Mouse (Mus musculus) kidney, postnatal 10 days (tissue): ENCODE measurements around the gene Bid.
"Not testable (repeated sequence)": the region's sequence is repeated elsewhere in the genome, so short reads cannot be mapped to it uniquely, and the experiment has no call there.

Experiments used
- DNase-seq: peaks from one replicate; pipeline ENCODE4 v3.0.0; 2021; ENCODE audit warnings: mixed read lengths

Bid gene

DNA sequence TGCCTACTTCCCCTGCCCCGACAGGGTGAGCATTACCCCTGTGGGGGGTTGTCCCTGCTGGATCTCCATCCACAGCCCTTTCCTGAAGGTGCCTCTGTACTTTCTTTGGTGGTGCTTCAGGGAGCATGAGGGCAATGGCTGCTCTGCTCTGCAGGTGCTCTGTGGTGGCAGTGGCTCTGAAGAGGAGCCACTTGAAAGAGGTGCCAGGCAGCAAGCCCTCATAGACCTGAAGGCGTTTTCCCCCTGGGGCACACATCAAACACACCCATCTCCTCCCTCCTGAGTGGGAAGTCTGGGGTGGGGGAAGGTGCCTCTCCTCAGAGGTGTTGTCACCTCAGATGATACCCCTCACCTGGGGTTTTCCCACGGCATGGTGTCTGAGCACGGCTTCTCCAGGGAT lies 17.5 kb upstream of the Bid start:
- no peak for DNase-seq

DNA sequence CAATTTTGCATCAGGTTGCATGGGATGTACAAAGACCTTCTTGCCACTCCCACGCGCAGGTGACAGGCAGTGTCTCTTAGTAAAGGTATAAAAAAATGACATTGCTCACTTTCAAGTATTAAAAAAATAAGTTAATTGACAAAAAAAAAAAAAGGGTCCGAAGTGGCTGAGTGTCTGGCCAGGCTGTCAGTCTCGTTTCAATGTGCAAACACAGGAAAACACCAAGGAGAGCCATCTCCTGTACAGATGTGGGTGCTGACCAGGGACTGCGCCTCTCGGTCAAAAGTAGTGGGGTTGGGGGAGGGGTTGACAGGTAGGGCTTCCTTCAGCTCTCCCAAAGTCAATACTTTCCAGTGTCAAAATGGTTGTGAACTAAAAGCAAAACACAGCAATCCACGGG lies 17.0 kb upstream of the Bid start:
- DNase-seq: no peak

DNA sequence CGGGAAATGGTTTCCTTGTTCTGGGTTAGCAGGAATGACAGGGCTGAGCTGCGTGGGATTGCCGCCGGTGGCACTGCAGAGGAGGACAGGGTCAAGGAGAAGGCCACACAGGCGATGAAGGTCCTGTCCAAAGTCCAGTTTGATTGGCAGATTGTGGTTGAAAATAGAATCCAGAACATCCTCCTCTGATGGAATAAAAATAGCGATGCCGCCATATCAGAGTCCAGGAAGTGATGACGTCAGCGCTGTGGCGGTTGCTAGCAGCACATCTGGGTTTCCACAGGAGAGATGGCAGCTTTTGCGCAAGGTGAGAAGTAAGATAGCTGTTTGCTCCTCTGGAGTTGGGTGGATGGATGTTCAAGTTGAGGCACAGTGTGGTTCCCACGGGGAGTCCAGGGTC lies 15.9 kb upstream of the Bid start:
- no peak for DNase-seq

DNA sequence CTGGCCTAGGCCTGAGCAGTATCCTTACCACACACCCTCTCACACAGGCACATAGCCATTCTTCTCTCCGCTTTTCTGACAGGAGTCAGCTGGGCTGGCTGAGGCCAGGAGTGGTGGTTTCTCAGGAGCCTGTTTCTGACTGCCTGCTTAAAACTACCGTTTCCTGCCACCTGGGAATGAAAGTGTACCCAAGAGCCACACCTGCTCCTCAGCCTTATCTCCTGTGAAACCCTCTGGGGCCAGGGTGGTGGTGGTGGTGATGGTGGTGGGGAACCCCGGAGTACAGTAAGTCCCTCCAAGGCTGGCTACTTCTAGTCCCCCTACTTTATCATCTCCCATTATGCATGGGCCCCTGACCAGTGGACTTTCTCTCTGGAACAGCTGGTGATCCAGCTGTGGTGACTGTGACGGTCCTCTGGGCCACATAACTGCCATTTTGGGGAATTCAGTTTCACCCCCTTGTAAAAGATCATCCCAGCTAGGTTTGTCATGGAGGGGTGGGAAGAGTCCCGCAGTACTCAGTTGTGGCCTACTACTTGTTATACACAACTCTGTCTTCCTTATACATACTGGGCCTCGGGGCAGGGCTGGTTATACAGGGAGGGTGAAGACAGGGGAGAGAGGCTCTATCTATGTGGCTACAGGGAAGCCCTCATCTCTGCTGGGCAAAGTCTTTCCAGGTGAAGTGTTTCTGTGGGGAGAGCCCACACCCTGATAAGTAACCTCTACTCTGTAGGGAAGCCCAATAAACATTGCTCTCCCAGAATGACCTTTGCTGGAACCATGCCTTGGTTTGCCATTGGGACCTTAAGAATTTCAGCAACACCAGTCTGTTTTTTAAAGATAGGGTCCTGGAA lies 14.0 kb upstream of the Bid start:
- no peak for DNase-seq

DNA sequence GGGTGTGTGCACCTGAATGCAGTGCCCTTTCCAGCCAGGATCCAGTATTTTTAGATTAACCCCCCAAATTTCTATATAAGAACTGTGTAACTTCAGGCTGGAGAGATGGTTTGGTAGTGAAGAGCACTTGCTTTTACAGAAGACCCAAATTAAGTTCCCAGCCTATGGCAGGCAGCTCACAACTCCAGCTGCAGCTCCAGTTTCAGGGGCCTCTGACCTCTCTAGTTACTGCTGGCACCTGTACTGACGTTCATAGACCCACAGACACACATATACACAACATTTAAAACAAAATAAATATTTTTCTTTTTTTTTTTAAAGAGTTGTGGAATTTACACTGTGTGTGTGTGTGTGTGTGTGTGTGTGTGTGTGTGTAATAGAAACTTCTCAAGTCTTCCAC lies 12.8 kb upstream of the Bid start:
- no peak for DNase-seq

DNA sequence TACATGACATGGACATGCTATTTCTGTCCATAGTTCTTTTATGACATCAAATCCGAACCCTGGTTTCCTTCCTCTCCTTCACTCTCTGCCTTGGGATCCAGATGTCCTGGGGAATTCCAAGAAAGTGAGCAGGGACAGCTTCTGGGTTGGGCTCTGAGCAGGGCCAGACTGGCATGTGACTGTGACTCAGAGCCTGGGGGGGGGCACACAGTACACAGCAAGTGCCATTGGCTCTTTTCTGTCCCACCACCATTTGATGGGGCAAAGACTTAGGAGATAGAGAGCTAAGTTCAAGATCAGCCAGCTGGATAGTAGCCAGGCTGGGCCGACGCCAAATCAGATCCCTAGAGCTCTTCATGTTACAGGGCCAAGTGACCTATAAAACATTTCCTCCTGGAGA lies 11.1 kb upstream of the Bid start:
- peak; percentile 78 for DNase-seq

DNA sequence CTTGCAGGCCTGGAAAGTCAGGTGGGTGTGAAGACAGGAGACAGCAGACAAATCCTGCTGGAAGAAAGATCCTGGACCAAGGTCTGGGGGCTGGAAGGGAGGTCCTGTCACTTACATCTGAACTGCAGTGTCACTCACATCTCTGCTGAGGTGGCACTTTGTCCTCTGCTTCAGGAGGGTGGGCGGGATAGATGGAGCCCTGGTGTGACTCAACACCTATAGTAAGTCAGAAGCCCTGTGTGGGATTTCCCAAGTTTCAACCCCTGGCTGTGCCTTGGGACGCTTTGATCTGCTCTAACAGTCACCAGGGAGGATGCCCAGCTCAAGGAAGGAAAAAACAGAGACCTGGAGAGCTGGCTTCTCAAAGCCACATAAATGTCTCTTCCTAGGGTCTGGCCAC lies 10.2 kb upstream of the Bid start:
- DNase-seq: no peak

DNA sequence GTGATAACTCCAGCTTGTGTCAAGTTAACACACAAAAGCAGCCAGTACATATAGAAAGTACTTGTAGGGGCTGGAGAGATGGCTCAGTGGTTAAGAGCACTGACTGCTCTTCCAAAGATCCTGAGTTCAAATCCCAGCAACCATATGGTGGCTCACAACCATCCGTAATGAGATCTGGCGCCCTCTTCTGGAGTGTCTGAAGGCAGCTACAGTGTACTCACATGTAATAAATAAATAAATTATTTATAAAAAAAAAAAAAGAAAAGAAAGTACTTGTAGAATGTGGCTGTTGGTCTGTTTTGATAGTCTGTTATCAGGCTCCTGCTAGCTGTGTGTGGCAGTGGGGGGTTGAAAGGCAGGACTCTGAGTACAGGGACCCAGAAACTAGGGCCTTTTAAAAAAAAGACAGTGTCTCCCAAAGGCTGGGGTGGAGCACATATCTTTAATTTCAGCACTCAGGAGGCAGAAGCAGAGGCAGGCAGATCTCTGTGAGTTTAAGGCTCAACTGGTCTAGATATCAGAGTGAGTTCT lies 8.2 kb upstream of the Bid start:
- not testable (repeated sequence) for DNase-seq

DNA sequence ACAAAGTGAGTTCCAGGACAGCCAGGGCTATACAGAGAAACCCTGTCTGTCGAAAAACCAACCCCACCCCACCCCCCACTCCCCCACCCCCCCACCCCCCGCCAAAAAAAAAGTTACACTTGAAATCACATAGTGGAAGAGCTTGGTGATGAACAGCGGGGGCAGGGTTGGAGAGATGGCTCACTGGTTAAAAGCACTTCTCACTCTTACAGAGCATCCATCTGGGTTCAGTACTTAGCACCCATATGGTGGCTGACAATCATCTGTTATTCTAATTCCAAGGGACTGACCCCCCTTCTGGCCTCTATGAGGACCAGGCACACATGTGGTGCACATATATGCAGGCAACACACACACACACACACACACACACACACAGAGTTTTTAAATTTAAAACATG lies 1.3 kb upstream of the Bid start:
- DNase-seq: no peak

DNA sequence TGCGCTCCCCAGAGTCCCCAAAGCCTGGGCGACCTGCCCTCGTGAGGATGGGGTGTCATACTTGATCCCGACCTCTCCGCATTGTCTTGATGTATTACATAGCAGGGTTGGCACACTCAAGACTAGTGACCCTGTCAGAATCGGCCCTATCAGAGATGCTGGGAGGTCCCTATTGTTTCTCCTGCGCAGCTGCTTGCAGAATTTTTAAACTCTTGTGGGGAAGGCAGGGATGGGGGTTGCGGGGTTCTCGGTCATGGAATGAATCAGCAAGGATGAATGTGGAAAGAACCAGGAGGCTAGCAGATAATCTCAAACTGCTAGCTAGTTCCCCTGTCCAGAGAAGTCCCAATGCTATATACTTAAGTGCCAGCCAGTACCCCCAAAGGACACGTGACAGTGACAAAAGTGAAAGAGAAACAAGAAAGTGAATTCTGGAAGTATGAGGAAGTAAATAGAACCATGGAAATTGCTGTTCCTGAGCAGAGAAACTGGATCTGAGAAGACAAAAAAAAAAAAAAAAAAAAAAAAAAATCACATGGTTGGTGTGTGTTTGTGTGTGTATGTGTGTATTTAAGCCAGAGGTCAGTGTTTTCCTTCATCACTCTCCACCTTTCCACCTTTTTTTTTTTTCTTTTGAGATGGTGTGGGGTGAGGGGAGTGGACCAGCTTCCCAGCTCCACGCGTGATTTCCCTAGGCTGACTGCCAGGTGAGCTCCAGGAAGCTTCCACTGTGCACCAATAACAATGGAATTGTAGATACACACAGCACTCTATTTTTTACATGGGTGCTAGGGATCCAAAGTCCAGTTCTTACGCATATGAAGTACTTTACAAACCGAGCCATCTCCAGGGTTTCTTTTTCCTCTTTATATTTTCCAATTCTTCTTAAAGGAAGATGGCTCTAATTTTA lies 574 bp upstream of the Bid start:
- DNase-seq: not testable (repeated sequence)

DNA sequence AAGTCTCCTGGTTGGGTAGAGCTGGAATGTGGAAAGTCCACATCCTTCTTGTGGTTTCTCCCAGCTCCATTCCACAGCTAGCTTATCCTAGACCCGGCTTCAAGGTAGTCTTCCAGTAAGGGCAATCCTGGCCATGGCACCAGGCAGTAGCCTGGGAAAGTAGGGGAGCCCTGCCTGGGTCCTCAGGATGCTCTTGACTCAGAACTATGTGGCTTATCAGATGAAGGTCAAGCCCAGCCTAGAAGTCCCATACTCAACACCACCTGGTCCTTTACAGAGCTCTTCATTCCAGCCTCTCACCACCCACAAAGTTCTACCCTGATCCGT lies 1.0 kb downstream of the Bid start:
- no peak for DNase-seq

DNA sequence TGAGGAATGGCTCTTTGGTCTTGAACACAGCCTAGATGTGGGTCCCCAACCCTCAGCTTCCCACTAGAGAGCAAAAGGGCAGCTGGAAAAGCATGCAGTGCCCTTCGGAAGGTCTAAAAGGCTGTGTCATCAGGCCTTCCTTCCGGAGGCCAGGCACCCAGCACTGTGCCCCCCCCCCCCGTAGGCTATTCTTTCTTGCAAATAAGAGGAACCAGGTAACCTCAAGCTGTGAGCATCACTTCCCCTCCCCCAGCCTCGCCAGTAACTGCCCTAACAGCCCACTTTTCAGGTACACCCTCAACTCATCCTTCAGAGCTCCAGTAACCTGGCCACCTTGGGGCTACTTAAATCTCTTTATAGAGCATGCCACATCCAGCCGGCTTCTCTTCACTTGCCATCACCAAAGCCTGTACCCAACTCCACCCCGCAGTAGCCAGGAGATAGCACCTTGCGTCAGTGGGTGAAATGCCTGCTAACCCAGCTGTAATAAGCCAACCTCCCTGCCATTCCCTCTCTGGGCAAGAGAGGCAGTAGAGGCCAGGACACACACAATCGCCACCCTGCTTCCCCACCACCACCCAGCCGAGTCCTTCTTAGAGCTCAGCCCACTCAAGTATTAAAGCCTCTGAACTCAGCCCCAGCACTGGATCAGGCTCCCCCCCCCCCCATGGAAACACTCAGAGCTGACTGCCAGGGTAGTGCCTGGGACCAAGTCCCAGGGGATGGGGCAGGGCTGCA lies 1.6 kb downstream of the Bid start:
- DNase-seq: peak; percentile 61

DNA sequence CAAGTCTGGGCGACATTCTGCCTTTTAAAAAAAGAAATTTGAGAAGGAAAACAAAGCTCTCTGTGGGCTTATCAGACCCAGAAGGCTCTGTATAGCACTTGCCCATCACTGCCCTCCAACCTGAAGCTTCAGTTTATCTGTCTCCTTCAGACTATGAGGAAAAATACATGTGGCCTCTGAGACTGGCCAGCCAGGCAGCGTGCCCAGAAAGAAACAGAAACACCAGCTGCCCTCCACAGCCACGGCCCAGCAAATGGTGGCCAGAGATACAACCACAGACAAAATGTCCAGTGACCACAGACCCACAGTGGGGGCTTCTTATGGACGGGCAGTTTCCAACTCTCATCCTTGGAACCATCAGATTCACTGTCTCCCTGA lies 2.1 kb downstream of the Bid start:
- no peak for DNase-seq

DNA sequence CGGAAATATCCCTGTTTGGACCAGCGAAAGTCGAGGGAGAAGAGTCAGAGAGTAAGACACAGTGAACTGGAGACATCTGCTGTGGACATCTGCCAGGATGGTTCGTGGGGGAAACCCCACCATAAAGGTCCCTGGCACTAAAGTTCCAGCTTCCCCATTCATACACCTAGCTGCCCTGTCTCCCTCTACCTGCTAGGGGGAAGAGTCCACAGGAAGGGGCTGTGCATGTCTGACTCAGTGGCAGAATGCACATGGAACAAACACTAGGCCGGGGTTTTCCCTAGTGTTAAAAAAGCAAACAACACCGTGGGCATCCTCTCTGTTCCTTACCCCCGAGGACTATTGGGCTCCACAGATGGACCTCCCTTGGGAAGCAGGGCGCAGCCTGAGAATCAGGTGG lies 2.9 kb downstream of the Bid start:
- no peak for DNase-seq

DNA sequence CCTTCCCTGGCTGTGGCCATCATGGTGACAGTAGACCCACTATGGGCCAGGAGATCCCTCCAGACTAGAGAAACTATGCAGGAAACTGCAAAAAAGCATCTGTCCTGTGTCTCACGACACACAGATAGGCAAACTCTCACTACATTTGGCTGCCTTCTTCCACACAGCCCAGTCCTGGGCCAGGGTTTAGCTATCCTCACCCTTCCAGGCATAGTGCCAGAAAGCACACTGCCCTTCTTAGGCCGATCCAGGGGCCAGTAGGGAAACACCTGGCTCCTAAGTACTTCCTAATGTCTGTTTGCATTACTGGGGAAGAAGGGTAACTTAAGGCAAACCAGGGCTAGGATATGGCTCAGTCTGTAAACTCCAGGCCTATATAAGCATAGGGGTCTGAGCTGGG lies 3.7 kb downstream of the Bid start:
- DNase-seq: peak; percentile 77

DNA sequence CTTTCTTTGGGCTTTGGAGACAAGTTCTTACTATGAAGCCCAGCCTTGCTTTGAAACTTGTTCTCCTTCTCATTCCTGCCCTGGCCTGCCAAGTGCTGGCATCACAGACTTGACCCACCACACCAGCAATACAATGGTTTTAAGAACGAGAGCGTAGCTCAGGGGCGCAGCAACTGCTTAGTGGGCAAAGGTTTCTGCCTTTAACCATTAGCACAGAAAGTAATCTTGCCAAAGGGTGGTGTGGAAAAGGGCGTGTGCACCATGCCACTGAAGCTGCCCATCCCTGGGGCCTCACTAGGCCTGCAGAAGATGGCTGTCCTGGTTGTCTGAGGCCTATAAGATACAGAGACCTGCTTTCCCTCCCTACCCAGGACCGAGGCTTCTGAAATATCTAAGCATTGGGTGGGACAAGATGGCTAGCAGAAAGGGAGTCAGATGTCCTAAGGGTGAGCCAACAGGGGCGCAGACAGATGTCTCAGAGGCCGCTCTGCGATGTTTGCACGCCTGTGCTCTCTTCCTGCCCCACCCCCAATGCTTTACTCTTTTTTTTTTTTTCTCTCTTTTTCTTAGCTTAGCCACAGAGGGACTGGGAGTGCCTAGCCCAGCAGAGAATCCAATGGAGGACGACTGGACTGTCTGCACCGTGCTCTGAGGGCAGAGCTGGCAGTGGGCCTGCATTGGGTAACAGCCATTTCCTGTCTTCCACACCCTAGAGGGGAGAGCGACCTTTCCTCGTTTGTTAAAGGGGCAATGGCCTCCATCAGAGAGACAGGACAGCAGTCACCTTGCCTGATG lies 5.2 kb downstream of the Bid start:
- peak; percentile 47 for DNase-seq

DNA sequence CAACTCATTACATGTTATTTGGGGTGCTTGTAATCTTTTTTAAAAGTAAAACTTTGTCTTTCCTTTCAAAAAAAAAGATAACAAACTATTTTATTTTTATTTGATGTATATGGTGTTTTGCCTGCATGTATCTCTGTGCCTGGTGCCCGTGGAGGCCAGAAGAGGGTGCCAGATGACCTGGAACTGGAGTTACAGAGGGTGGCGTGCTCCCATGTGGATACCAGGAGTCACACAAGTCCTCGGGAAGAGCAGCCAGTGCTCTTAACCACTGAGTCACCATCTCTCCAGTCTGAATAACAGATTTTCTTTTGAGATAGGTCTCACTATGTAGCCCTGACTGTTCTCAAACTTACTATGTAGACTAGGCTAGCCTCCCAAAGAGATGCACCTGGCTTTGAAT lies 7.2 kb downstream of the Bid start:
- no peak for DNase-seq

DNA sequence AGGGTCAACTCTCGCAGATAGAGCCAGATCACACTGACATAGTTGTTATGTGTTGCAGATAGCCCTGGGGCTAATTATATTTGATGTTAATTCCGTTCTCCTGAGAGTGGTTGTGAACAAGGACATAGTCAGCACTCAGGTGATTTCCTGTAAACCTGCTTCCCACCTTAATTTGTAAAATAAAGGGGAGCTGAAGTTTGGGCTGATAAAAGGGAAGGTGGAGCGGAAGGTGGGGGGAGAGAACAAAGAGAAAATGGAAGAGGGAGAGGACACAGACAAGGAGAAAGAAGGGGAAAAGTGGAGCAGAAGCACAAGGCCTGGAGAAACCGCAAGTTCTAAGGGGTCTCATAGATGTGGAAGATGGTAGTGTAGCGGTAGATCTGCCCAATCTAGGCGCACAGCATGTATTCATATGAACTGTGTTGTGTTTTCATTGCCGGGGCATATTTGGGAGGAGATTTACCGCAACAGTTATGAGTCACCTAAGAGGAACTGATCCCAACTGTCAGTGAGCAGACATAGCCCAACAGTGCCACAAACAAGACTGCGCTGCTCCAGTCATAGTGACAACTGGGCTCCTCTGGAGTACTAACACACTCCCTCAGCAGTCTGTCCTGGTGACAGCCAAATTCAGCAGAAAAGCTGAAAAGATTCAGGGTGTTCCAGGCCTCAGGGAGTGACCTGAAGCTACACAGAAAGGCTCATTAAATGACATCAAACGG lies 8.6 kb downstream of the Bid start:
- not testable (repeated sequence) for DNase-seq

DNA sequence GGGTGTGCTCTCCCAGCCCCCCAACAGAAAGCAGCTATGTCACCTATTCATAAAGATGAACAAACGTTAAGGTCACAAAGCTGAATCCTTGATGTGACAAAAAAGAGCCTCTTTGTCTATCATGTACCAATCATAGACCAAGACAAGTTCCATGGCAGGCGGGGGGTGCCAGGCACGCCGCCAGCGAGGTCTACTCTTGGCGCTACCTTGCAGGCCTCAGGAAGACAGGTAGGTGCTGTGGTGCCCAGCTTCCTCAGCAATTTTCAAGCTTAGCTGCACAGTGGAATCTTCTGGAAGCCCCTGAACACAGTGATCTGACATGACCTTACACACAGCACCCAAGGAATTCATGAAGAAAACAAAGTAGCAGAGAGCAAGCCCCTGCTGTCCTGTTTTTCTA lies 10.1 kb downstream of the Bid start:
- peak; percentile 77 for DNase-seq

DNA sequence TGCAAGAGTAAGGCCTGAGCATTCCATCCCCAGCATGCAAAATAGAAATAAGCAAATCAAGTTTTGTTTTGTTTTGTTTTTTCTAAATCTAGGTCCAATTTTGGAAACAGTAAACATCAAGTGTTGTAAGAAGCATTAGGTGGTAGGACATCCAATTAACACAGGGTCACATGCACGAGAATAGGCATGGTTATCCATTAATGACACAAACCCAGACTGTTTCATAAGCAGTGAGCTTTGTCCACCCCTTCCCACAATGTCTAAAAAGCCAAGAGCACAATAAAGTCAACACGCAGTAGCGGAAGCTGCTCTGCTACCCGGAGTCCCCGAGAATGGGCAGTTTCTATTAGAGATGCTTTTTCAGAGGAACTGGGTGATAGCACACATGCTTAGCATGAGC lies 11.5 kb downstream of the Bid start:
- DNase-seq: peak; percentile 37

DNA sequence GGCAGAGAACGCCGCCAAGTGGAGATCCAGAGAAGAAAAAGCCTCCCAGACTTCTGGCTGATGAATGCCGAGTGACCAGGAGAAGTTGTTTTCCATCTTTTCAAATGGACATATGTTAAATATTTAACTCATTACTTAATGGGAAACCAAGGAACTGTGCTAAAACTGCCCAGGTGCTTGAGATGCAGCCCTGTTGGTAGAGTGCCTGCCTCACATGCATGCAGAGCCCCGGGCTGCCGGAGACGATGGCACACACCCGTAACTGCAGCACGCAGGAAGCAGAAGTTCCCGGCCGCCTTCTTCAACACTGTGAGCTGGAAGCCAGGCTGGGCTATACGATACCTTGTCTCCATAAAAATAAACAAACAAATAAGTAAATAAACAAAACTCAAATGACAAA lies 12.7 kb downstream of the Bid start:
- peak; percentile 48 for DNase-seq

DNA sequence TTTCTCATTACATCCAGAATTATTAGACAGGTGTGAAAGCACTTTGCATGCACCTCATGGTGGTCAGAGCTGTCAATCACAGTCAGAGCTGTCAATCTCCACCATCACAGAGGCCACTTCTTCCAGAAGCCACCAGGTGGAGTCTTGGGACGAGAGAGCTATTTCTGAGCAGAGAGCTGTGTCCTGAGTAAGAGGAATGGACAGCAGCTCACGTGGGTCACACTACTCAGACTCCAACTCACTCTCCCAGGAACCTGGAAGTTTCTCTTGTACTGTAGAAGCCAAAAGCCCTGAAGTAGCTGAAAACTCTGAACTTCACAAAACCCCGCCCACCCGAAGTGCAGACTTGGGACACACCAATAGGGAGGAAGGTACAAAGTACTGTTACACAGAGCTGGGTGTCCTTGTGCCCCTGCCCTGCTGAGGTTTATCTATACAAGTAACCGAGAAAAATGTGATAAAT lies 13.2 kb downstream of the Bid start:
- DNase-seq: peak; percentile 68
